Mouse (Mus musculus): Measurements from ENCODE around the gene Myl9. TPM values are rescaled to one million over a fixed set of nuclear protein-coding genes. Genes with fewer than 3 reads are reported as not detected.

The Myl9 gene
- total RNA-seq, 2 experiments from 2014 or later = 8.7 to 12.2 TPM

- DNase-seq (ENCODE audit: low spot score in 2 of 2) = no peak
Observed at GRCm38 (mm10) chr2:156763101-156763500, 12.1 kb upstream of the Myl9 start.

DNA sequence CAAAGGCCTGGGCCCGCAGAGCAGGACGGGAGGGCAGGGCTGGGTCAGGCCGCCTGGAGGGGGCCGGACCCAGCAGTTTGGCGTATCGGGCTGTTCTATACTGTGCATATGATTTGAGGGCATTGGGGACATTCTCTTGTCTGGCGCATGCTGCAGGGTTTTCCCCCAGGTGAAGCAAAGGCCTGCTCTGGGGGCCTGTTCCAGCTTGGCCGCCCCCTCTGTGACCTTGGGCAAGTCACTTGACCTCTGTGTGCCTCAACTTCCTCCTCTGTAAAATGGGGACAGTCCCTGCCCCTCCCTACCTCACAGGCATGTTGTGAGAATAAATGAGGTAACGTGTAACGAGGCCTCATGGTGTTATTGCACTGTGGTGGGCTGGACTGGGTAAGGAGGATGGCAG is 11.2 kb upstream of the Myl9 start:
- no peak for DNase-seq (ENCODE audit: low spot score in 2 of 2)

DNA sequence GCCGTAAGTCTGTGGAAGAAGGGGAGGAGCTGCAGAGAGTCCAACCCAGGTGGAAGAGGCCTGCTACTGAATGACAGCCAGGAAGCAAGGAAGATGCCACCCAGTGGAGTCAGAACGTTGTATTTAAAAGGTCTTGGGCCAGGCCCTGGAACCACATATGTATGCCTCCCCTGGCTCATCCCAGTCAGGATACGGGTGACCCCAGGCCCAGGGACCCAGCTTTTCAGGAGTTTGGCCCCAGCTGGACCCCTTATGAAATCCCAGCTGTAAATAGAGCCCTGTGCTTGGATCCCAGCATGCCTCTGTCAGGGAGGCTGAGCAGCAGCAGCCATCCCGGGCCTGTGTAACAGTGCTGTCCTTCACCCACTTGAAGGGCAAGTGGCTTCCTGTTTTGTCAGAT is 10.5 kb upstream of the Myl9 start:
- DNase-seq (ENCODE audit: low spot score in 2 of 2) = no peak

GRCm38 (mm10) chr2:156765593-156765992 is 9.6 kb upstream of the Myl9 start:
- no peak for DNase-seq (ENCODE audit: low spot score in 2 of 2)

DNA sequence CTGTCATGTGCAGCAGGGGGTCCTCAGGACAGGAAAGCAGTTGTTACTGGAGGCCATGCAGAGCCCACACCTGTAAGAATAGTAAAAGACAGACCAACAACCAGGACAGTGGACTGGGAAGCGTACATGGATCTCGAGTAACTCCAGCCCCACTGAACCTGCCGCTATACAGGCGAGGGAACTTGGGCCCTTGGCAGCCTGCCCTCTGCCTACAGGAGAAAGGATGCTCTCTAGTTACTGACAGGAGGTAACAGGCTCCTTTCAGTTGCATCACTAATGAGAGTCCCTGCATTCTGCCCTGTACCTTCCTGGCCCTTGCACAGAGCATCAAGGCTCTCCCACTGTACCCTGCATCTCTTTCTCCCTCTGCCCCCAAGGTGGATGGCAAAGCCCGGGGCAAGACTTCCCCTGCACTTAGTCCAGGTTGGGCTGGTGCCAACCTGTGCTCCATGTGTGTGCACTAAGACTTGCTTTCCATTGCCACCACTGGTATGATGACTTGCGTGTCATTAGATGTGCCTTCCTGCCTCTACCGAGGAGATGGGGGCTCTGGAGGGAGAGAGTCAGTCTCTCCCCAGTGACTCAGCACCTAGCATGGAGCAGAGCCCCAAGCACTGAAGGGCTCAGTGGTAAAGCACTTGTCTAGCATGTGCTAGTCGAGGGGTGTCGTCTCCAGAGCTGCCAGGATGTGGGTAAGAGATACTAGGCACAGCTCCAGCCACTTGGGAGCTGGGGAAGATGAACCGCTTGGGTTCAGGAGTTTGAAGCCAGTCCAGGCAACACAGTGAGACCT is 8.8 kb upstream of the Myl9 start:
- DNase-seq (ENCODE audit: low spot score in 2 of 2) = no peak

DNA sequence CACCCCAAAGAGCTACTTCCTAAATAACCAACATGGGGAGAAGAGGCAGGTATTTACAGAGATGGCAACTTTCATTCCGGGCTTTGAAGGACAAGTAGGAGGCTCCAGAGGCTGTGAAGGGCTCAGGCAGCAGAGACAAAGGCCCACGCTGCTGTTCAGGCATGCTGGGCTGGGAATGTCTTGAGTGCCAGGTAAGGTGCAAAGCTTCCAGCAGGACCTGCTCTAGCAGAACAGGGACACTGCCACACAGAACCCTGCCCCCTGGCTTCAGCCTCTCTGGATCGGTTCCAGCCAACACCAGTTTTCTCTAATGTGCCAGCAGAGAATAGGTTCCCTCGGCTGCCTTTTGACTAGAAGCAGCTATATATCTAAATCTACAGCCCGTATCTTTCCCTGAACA is 8.1 kb upstream of the Myl9 start:
- DNase-seq (ENCODE audit: low spot score in 2 of 2) = no peak

DNA sequence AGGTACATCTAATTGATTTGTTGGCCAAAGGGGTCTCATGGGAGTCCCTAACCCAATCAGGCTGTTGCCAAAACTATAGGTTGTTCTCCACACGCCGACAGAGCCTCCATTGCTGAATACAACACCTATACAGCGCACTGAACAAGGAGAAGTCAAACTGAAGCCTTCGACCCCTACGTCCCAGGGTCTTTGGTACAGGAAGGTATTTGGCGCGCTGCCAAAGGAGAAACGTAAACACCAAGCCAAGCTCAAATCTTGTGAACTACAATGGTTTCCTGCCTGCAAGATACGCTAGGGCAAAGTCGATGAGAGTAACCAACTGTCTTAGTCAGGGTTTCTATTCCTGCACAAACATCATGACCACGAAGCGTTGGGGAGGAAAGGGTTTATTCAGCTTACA is 5.9 kb upstream of the Myl9 start:
- DNase-seq (ENCODE audit: low spot score in 2 of 2) = no peak

- no peak for DNase-seq (ENCODE audit: low spot score in 2 of 2)
Observed at GRCm38 (mm10) chr2:156773470-156773869, 1.8 kb upstream of the Myl9 start.

DNA sequence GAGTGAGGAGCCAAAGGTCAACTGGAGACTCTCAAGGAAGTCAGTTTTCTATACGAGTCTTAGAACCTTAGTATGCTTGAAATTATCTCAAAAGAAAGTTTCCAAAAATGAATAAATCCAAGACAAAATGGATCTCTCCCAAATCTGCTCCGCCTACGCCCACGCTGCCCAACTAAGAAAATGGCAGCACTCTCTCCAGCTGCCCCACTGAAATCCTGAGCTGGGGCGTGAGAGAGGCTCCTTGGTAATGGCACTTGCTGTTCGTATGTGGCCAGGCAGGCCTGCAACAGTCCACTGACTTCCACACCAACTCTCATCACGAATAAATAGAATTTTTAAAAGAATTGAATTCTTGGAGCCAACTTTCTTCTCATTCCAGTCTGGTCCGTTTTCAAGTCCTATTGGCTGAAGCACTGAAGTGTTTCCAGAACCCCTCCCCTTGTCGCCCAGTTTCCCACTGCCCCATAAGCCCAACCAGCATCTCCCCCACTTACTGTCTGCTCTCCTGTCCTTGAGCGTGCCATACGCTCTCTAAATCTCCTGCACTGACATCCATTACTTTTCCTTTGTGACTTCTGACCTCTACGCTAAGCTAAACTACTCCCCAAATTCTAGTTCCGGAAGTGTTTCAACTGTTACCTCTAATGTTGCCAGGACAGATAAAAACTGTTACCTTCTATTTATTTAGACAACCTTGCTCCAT is 1.0 kb upstream of the Myl9 start:
- no peak for DNase-seq (ENCODE audit: low spot score in 2 of 2)

DNA sequence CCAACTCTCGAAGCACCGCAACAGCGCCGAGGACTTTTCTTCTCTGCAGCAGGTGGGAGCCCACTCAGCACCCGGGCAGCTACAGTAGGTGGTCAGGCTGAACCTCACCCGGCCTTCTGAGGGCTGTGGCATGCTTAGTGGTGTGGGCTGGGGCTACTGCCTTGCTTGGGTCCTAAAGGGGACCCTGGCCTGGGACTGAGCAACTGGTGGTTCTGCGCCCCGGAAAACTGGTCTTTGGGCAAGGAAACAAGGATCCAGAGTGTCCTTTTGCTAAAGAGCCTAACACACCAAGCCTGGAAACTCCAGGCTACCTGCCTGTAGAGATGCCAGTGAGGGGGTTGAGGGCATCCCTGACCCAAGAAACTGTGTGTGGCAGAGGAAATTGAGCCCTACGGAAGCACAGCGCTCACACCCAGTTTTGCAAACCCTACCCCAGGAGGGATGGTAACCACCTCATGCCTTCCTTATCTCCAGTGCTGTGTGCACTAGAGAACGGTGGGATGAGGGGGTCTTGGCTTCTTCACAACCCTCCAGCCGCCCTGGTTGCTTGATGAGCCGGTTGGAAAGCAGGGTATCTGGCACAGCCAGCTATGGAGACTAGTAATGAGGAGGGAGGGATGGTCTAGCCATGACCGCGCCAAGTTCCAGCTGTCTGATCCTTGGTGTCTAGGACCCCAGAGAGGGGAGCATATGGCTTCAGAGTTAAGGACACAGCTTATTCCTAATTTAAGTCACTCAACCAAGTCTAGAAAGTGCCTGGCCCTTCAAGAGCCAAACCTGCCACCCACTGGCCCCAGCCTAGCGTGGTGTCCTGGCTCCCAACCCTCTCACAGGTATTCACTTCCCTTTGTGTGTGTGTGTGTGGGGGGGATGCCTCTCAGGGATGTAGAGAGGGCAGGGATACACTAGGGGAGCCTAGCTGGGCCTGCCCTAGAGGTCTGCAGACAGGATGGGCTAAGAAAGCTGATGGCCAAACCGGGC is 525 bp downstream of the Myl9 start:
- DNase-seq (ENCODE audit: low spot score in 2 of 2) = no peak

- DNase-seq (ENCODE audit: low spot score in 2 of 2) = no peak
Observed at GRCm38 (mm10) chr2:156776907-156777306, 1.7 kb downstream of the Myl9 start.

- no peak for DNase-seq (ENCODE audit: low spot score in 2 of 2)
Observed at GRCm38 (mm10) chr2:156777326-156778004, 2.2 kb downstream of the Myl9 start.

- DNase-seq (ENCODE audit: low spot score in 2 of 2) = no peak
Observed at GRCm38 (mm10) chr2:156778571-156778970, 3.4 kb downstream of the Myl9 start.

- DNase-seq (ENCODE audit: low spot score in 2 of 2) = no peak
Observed at GRCm38 (mm10) chr2:156779036-156779435, 3.8 kb downstream of the Myl9 start.

DNA sequence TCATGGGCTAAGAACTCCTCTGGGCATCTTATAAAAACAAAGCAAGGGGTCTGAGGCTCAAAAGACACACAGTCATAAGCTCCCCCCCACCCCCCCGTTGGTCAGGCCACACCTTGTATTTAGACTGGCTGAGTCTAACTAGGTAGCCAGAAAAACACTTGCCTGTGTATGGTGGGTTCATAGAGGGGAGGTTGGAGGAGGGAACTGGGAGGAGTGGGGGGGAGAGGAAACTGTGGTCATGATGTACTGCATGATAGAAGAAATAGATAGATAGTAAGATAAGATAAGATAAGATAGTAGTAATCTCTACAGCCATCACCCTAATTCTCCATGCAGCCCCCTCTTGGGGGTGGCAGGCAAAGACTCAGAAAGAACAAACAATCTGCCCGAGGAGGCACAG is 4.3 kb downstream of the Myl9 start:
- no peak for DNase-seq (ENCODE audit: low spot score in 2 of 2)

DNA sequence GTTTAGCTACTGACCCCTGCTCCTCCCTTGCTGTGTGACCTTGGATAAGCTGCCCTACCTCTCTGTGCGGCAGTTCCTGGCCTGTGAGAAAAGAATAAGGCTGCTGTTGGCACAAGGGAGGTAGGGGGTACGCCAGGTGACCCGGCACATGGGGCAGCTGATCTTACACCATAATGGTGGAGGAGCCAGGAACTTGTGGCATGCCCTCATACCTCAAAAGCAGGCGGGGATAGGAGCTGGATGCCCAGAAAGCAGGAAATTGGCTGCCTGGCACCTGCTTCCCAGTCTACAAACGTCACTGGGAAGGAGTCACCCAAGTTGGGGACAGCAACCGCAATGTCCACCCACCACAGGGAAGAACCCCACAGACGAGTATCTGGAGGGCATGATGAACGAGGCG is 4.9 kb downstream of the Myl9 start:
- DNase-seq (ENCODE audit: low spot score in 2 of 2) = no peak

DNA sequence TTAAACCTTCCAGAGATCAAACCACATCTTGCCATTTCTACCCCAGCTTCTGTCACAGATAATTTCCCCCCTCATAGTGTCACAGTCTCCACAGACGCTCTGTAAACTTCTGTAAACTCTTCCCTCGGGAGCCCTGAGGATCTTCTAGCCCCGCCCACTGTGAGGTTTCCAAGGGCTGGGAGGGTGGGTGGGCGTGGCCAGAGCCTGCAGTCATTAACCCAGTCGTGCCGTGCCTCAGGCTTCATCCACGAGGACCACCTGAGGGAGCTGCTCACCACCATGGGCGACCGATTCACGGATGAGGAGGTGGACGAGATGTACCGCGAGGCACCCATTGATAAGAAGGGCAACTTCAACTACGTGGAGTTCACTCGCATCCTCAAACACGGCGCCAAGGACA is 5.5 kb downstream of the Myl9 start:
- no peak for DNase-seq (ENCODE audit: low spot score in 2 of 2)

GRCm38 (mm10) chr2:156781281-156781680 is 6.1 kb downstream of the Myl9 start:
- DNase-seq (ENCODE audit: low spot score in 2 of 2) = no peak

DNA sequence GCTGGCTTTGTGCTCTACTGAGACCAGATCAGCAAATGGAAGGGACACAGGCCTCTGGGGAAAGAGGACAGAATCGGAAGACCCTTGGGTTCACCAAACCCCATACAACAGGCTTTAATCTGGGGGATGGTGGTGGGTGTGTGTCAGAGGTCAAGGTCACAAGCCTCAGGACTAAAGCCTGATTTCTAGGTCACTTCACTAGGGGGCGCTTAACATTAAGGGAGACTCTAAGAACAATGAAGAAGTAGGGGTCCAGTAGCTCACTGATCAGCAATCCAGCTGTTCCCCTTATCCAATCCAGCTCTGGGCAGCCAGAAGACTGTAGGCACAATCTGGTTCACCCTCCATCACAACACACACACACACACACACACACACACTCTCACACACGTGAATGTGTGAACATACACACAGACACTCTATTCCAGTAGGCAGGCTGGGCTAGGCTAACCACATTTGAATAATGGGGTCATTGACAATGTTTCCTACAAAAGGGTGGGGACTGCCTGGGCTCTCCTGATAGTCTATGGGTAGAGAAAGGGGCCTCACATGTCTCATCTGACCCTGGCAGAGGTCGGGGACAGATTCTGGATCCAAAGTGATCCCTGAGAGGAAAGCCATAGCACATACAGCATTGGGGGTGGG is 6.7 kb downstream of the Myl9 start:
- DNase-seq (ENCODE audit: low spot score in 2 of 2) = no peak

GRCm38 (mm10) chr2:156782481-156783348 is 7.5 kb downstream of the Myl9 start:
- DNase-seq (ENCODE audit: low spot score in 2 of 2) = no peak

Data from layer of hippocampus, adult 18-20 months (tissue).